Comparison of ENCODE assay signal across 20 mouse cellular contexts in genomic region chr17:66683411-66683810, GRCm38 (mm10).
DNase-seq lines count a peak whose midpoint lies in the region; ATAC-seq lines count a peak whose summit lies in the region.
"Had no signal": no experiment of that assay in that cellular context is flagged by ENCODE, and none has a peak within 500 bp of the region (broad histone marks: within the 10 kb centered on the region; RNA-seq: fewer than 3 reads in every experiment).

No protein-coding gene starts in this region.

- H3K9me3 ChIP-seq in embryonic facial prominence, embryonic 11.5 days (replicated peaks; ENCODE audit: control insufficient read depth, low read length): no peaks in the 10 kb centered on the region
- H3K9me3 ChIP-seq in embryonic facial prominence, embryonic 10.5 days: no peaks in the 10 kb centered on the region
- H3K9me3 ChIP-seq in midbrain, embryonic 11.5 days (ENCODE audit: control insufficient read depth, low read length): no peaks in the 10 kb centered on the region
- H3K9me3 ChIP-seq in midbrain, embryonic 14.5 days (ENCODE audit: control insufficient read depth, low read length): no peaks in the 10 kb centered on the region
- H3K9me3 ChIP-seq in intestine, embryonic 15.5 days: no peaks in the 10 kb centered on the region
- H3K9me3 ChIP-seq in stomach, embryonic 15.5 days: no peaks in the 10 kb centered on the region
- H3K9me3 ChIP-seq: embryonic facial prominence, embryonic 12.5 days; hindbrain, embryonic 13.5 days; midbrain, embryonic 10.5 days had no signal

- no peak overlapping the region for H3K4me3 ChIP-seq in embryonic facial prominence, embryonic 11.5 days (ENCODE audit: low read depth, low read length)
- H3K4me3 ChIP-seq in embryonic facial prominence, embryonic 10.5 days: no peak overlapping the region
- H3K4me3 ChIP-seq in midbrain, embryonic 11.5 days (ENCODE audit: low read depth, low read length): no peak overlapping the region
- H3K4me3 ChIP-seq in midbrain, embryonic 14.5 days (replicated peaks; ENCODE audit: low read depth, low read length): no peak overlapping the region
- H3K4me3 ChIP-seq in intestine, embryonic 15.5 days (replicated peaks): no peak overlapping the region
- no peak overlapping the region for H3K4me3 ChIP-seq in stomach, embryonic 15.5 days (replicated peaks)
- H3K4me3 ChIP-seq: embryonic facial prominence, embryonic 12.5 days; heart, adult 2 months; hindbrain, embryonic 13.5 days; midbrain, embryonic 10.5 days had no signal

- H3K4me1 ChIP-seq in embryonic facial prominence, embryonic 11.5 days (ENCODE audit: control insufficient read depth, insufficient read depth, low read length): no peaks in the 10 kb centered on the region
- peaks cover 6% of the 10 kb centered on the region; the same call in 1 of the 2 replicates for H3K4me1 ChIP-seq in embryonic facial prominence, embryonic 10.5 days
- no peaks in the 10 kb centered on the region for H3K4me1 ChIP-seq in midbrain, embryonic 11.5 days (ENCODE audit: control insufficient read depth, insufficient read depth, low read length)
- H3K4me1 ChIP-seq in midbrain, embryonic 14.5 days (ENCODE audit: control insufficient read depth, insufficient read depth, low read length): peaks cover 10% of the 10 kb centered on the region; the same call in 1 of the 2 replicates
- no peaks in the 10 kb centered on the region for H3K4me1 ChIP-seq in intestine, embryonic 15.5 days (replicated peaks)
- no peaks in the 10 kb centered on the region for H3K4me1 ChIP-seq in stomach, embryonic 15.5 days
- H3K4me1 ChIP-seq: embryonic facial prominence, embryonic 12.5 days had no signal

- no peak for DNase-seq in embryonic facial prominence, embryonic 11.5 days (ENCODE audit: low spot score)
- no peak for DNase-seq in embryonic facial prominence, embryonic 10.5 days (ENCODE audit: low spot score)
- no peak for DNase-seq in midbrain, embryonic 11.5 days (ENCODE audit: low spot score, missing footprints)
- no peak for DNase-seq in midbrain, embryonic 14.5 days
- no peak for DNase-seq in urinary bladder, adult 18-20 months (ENCODE audit: low spot score in 2 of 2)
- DNase-seq in heart, postnatal 25 days (ENCODE audit: low spot score): no peak
- DNase-seq: cerebellum, postnatal 10 days; heart, adult 2 months; heart, postnatal 10 days; kidney, adult 9 months; layer of hippocampus, adult 9-11 months; lung, adult 18-20 months; lung, postnatal 36 days; thymus, adult 18-20 months had no signal

- ATAC-seq in embryonic facial prominence, embryonic 11.5 days (replicated peaks; ENCODE audit: insufficient number of reproducible peaks, low FRiP score, low TSS enrichment, low read depth): 0 out of 2 replicates have a peak, but pooled peaks have one; percentile 23
- 0 out of 2 replicates have a peak, but pooled peaks have one; percentile 22 for ATAC-seq in midbrain, embryonic 11.5 days (ENCODE audit: low FRiP score)
- no peak for ATAC-seq in midbrain, embryonic 14.5 days (ENCODE audit: low FRiP score, low TSS enrichment)
- peak; percentile 57 for ATAC-seq in intestine, embryonic 15.5 days
- 0 out of 2 replicates have a peak, but pooled peaks have one; percentile 39 for ATAC-seq in stomach, embryonic 15.5 days (ENCODE audit: insufficient read depth, low FRiP score, low read depth)
- ATAC-seq: Patski had no signal

- no peak overlapping the region for H3K4me2 ChIP-seq in embryonic facial prominence, embryonic 11.5 days (ENCODE audit: low read depth, low read length)
- no peak overlapping the region for H3K4me2 ChIP-seq in midbrain, embryonic 11.5 days
- no peak overlapping the region for H3K4me2 ChIP-seq in midbrain, embryonic 14.5 days (ENCODE audit: low read length)
- H3K4me2 ChIP-seq in intestine, embryonic 15.5 days (replicated peaks): no peak overlapping the region
- no peak overlapping the region for H3K4me2 ChIP-seq in stomach, embryonic 15.5 days
- H3K4me2 ChIP-seq: embryonic facial prominence, embryonic 12.5 days; hindbrain, embryonic 13.5 days had no signal

- intact Hi-C loops in heart, postnatal 25 days (cut with DNase I): loop anchor here (5.0 kb wide), 2 partner anchors 74 to 904 kb away; no protein-coding TSS in a partner anchor

- no peaks in the 10 kb centered on the region for H3K27me3 ChIP-seq in embryonic facial prominence, embryonic 11.5 days (ENCODE audit: control insufficient read depth, insufficient read depth, low read length)
- H3K27me3 ChIP-seq in embryonic facial prominence, embryonic 10.5 days (replicated peaks; ENCODE audit: low read depth, poor library complexity, severe bottlenecking): no peaks in the 10 kb centered on the region
- H3K27me3 ChIP-seq in midbrain, embryonic 11.5 days (ENCODE audit: control insufficient read depth, insufficient read depth, low read length): no peaks in the 10 kb centered on the region
- H3K27me3 ChIP-seq in midbrain, embryonic 14.5 days (ENCODE audit: control insufficient read depth, insufficient read depth, low read length): no peaks in the 10 kb centered on the region
- H3K27me3 ChIP-seq in intestine, embryonic 15.5 days (replicated peaks): no peaks in the 10 kb centered on the region
- H3K27me3 ChIP-seq in stomach, embryonic 15.5 days (replicated peaks): no peaks in the 10 kb centered on the region
- H3K27me3 ChIP-seq: embryonic facial prominence, embryonic 12.5 days; Patski had no signal

- no peaks in the 10 kb centered on the region for H3K36me3 ChIP-seq in embryonic facial prominence, embryonic 11.5 days (replicated peaks; ENCODE audit: control insufficient read depth, insufficient read depth, low read depth, low read length)
- H3K36me3 ChIP-seq in embryonic facial prominence, embryonic 10.5 days (replicated peaks): no peaks in the 10 kb centered on the region
- H3K36me3 ChIP-seq in midbrain, embryonic 11.5 days (ENCODE audit: control insufficient read depth, insufficient read depth, low read length): no peaks in the 10 kb centered on the region
- 0 out of 2 replicates have a peak, but pooled peaks cover 3% of the 10 kb centered on the region for H3K36me3 ChIP-seq in midbrain, embryonic 14.5 days (ENCODE audit: control insufficient read depth, insufficient read depth, low read length)
- no peaks in the 10 kb centered on the region for H3K36me3 ChIP-seq in intestine, embryonic 15.5 days
- no peaks in the 10 kb centered on the region for H3K36me3 ChIP-seq in stomach, embryonic 15.5 days
- H3K36me3 ChIP-seq: embryonic facial prominence, embryonic 12.5 days; hindbrain, embryonic 13.5 days; midbrain, embryonic 10.5 days had no signal

- H3K9ac ChIP-seq in embryonic facial prominence, embryonic 11.5 days (replicated peaks; ENCODE audit: low read length): no peak overlapping the region
- H3K9ac ChIP-seq in midbrain, embryonic 11.5 days (ENCODE audit: low read length): no peak overlapping the region
- H3K9ac ChIP-seq in midbrain, embryonic 14.5 days (replicated peaks; ENCODE audit: low read length): no peak overlapping the region
- no peak overlapping the region for H3K9ac ChIP-seq in intestine, embryonic 15.5 days
- H3K9ac ChIP-seq in stomach, embryonic 15.5 days: no peak overlapping the region
- H3K9ac ChIP-seq: embryonic facial prominence, embryonic 12.5 days; hindbrain, embryonic 13.5 days had no signal

- 72% methylated on average over 8 of the region's 8 CpGs for WGBS in embryonic facial prominence, embryonic 11.5 days
- WGBS in embryonic facial prominence, embryonic 10.5 days: 78% methylated on average over 8 of the region's 8 CpGs
- WGBS in midbrain, embryonic 11.5 days: 66% methylated on average over 8 of the region's 8 CpGs
- WGBS in midbrain, embryonic 14.5 days: 66% methylated on average over 8 of the region's 8 CpGs
- 71% methylated on average over 8 of the region's 8 CpGs for WGBS in intestine, embryonic 15.5 days
- 74% methylated on average over 8 of the region's 8 CpGs for WGBS in stomach, embryonic 15.5 days

- H3K27ac ChIP-seq in embryonic facial prominence, embryonic 11.5 days (replicated peaks; ENCODE audit: low read depth, low read length): no peak overlapping the region
- H3K27ac ChIP-seq in embryonic facial prominence, embryonic 10.5 days (replicated peaks): no peak overlapping the region
- no peak overlapping the region for H3K27ac ChIP-seq in midbrain, embryonic 11.5 days (ENCODE audit: low read depth, low read length)
- H3K27ac ChIP-seq in midbrain, embryonic 14.5 days (replicated peaks; ENCODE audit: low read depth, low read length): no peak overlapping the region
- no peak overlapping the region for H3K27ac ChIP-seq in intestine, embryonic 15.5 days
- no peak overlapping the region for H3K27ac ChIP-seq in stomach, embryonic 15.5 days
- H3K27ac ChIP-seq: embryonic facial prominence, embryonic 12.5 days; heart, adult 2 months; hindbrain, embryonic 13.5 days; midbrain, embryonic 10.5 days had no signal
